In genomic region chr5:123843816-123844215, GRCm38 (mm10) we compare ENCODE assay signal across 28 mouse cellular contexts. TPM values are rescaled to one million over a fixed set of nuclear protein-coding genes. Genes with fewer than 3 reads are reported as not detected.
DNase-seq lines count a peak whose midpoint lies in the region; ATAC-seq and TF ChIP-seq lines count a peak whose summit lies in the region.
"Had no signal": no experiment of that assay in that cellular context is flagged by ENCODE, and none has a peak within 500 bp of the region (broad histone marks: within the 10 kb centered on the region; RNA-seq: fewer than 3 reads in every experiment).

No protein-coding gene starts in this region.

- H3K9ac ChIP-seq in kidney, postnatal 0 days (ENCODE audit: low read depth, low read length), result no peak overlapping the region
- H3K9ac ChIP-seq in stomach, embryonic 14.5 days (replicated peaks; ENCODE audit: low read depth, low read length), result no peak overlapping the region
- H3K9ac ChIP-seq in stomach, postnatal 0 days (ENCODE audit: low read length), result no peak overlapping the region
- H3K9ac ChIP-seq: forebrain, embryonic 15.5 days; heart, embryonic 12.5 days; hindbrain, embryonic 13.5 days; limb, embryonic 15.5 days had no signal

- ATAC-seq in kidney, postnatal 0 days (replicated peaks; ENCODE audit: low FRiP score, low read depth), result no peak
- ATAC-seq in stomach, embryonic 14.5 days (ENCODE audit: insufficient number of reproducible peaks, insufficient read depth, low FRiP score, low read depth), result no peak
- ATAC-seq in stomach, postnatal 0 days (ENCODE audit: low FRiP score, low TSS enrichment), result no peak
- ATAC-seq: forebrain, embryonic 15.5 days; inflammation-experienced regulatory T-cells, adult 6 months had no signal

- H3K4me2 ChIP-seq in kidney, postnatal 0 days (ENCODE audit: low read length), result no peak overlapping the region
- H3K4me2 ChIP-seq in stomach, embryonic 14.5 days (replicated peaks; ENCODE audit: low read depth, low read length), result no peak overlapping the region
- H3K4me2 ChIP-seq in stomach, postnatal 0 days (replicated peaks; ENCODE audit: low read depth), result no peak overlapping the region
- H3K4me2 ChIP-seq: forebrain, embryonic 15.5 days; heart, embryonic 12.5 days; hindbrain, embryonic 13.5 days; limb, embryonic 15.5 days had no signal

- no peak for TF ChIP-seq CTCF in kidney, postnatal 0 days (IDR thresholded peaks at IDR 0.05; ENCODE audit: low read depth)
- TF ChIP-seq CTCF in stomach, postnatal 0 days (IDR thresholded peaks at IDR 0.05; ENCODE audit: low read depth), result no peak
- TF ChIP-seq CTCF in thymus, adult 2 months (IDR thresholded peaks at IDR 0.05; ENCODE audit: borderline replicate concordance, control insufficient read depth, extremely low read depth, insufficient read depth, low read length, poor library complexity), result no peak

- no peaks in the 10 kb centered on the region for H3K9me3 ChIP-seq in kidney, postnatal 0 days (replicated peaks; ENCODE audit: low read length)
- no peaks in the 10 kb centered on the region for H3K9me3 ChIP-seq in stomach, embryonic 14.5 days (ENCODE audit: control insufficient read depth, low read depth, low read length)
- no peaks in the 10 kb centered on the region for H3K9me3 ChIP-seq in stomach, postnatal 0 days (ENCODE audit: control insufficient read depth, low read length)
- H3K9me3 ChIP-seq: embryonic facial prominence, embryonic 10.5 days; forebrain, embryonic 15.5 days; heart, embryonic 12.5 days; hindbrain, embryonic 13.5 days; limb, embryonic 15.5 days had no signal

- H3K4me3 ChIP-seq in kidney, postnatal 0 days (replicated peaks; ENCODE audit: low read depth, low read length), result no peak overlapping the region
- no peak overlapping the region for H3K4me3 ChIP-seq in stomach, embryonic 14.5 days (ENCODE audit: low read depth, low read length)
- H3K4me3 ChIP-seq in stomach, postnatal 0 days (ENCODE audit: low read depth, low read length), result no peak overlapping the region
- no peak overlapping the region for H3K4me3 ChIP-seq in thymus, adult 2 months (ENCODE audit: control insufficient read depth, insufficient read depth, low read length)
- H3K4me3 ChIP-seq: embryonic facial prominence, embryonic 10.5 days; forebrain, embryonic 15.5 days; heart, embryonic 12.5 days; hindbrain, embryonic 13.5 days; limb, embryonic 15.5 days had no signal

- H3K27ac ChIP-seq in kidney, postnatal 0 days, result 0 out of 2 replicates have a peak overlapping the region, but pooled peaks have one; percentile 42
- H3K27ac ChIP-seq in stomach, embryonic 14.5 days (ENCODE audit: low read length), result peak overlapping the region; percentile 30
- no peak overlapping the region for H3K27ac ChIP-seq in stomach, postnatal 0 days (replicated peaks)
- no peak overlapping the region for H3K27ac ChIP-seq in thymus, adult 2 months (ENCODE audit: control insufficient read depth, insufficient read depth, low read length)
- H3K27ac ChIP-seq: embryonic facial prominence, embryonic 10.5 days; forebrain, embryonic 15.5 days; hindbrain, embryonic 13.5 days; limb, embryonic 15.5 days had no signal

- H3K27me3 ChIP-seq in kidney, postnatal 0 days (ENCODE audit: insufficient read depth, low read length), result no peaks in the 10 kb centered on the region
- no peaks in the 10 kb centered on the region for H3K27me3 ChIP-seq in stomach, embryonic 14.5 days (ENCODE audit: control insufficient read depth, insufficient read depth, low read length)
- H3K27me3 ChIP-seq in stomach, postnatal 0 days (ENCODE audit: control insufficient read depth, insufficient read depth, low read length), result no peaks in the 10 kb centered on the region
- no peaks in the 10 kb centered on the region for H3K27me3 ChIP-seq in thymus, adult 2 months (ENCODE audit: control insufficient read depth, insufficient read depth, low read length)
- H3K27me3 ChIP-seq: forebrain, embryonic 15.5 days; heart, embryonic 12.5 days; hindbrain, embryonic 13.5 days; limb, embryonic 15.5 days had no signal

- 40% methylated on average over 4 of the region's 4 CpGs for WGBS in kidney, postnatal 0 days
- 49% methylated on average over 4 of the region's 4 CpGs for WGBS in stomach, embryonic 14.5 days
- 49% methylated on average over 4 of the region's 4 CpGs for WGBS in stomach, postnatal 0 days
- WGBS in thymus, adult 2 months, result 95% methylated on average over 4 of the region's 4 CpGs

- intact Hi-C loops in heart, postnatal 10 days (cut with DNase I), result no loop called here
- intact Hi-C loops in heart, postnatal 36 days (cut with DNase I), result no loop called here

- peak; percentile 16 to 28 for DNase-seq in heart, postnatal 10 days
- no peak for DNase-seq in heart, postnatal 36 days
- DNase-seq in kidney, postnatal 0 days (ENCODE audit: low spot score), result peak; percentile 56
- DNase-seq in kidney, postnatal 36 days, result no peak
- DNase-seq in stomach, postnatal 0 days (ENCODE audit: low spot score), result no peak
- DNase-seq in thymus, adult 2 months, result no peak
- no peak for DNase-seq in urinary bladder, postnatal 25 days (ENCODE audit: low spot score)
- DNase-seq: adrenal gland, postnatal 25 days; B cell, adult 2 months; cerebellum, adult 11-12 months; cerebellum, postnatal 10 days; gastrocnemius, postnatal 10 days; heart, adult 11 months; heart, postnatal 14 days; left cerebral cortex, postnatal 4 days; lung, postnatal 4 days; thymus, postnatal 36 days had no signal

- no peaks in the 10 kb centered on the region for H3K36me3 ChIP-seq in kidney, postnatal 0 days (ENCODE audit: insufficient read depth, low read length)
- no peaks in the 10 kb centered on the region for H3K36me3 ChIP-seq in stomach, embryonic 14.5 days (ENCODE audit: control insufficient read depth, insufficient read depth, low read length)
- H3K36me3 ChIP-seq in stomach, postnatal 0 days (ENCODE audit: control insufficient read depth, insufficient read depth, low read length), result no peaks in the 10 kb centered on the region
- no peaks in the 10 kb centered on the region for H3K36me3 ChIP-seq in thymus, adult 2 months (ENCODE audit: control insufficient read depth, insufficient read depth, low read length)
- H3K36me3 ChIP-seq: embryonic facial prominence, embryonic 10.5 days; forebrain, embryonic 15.5 days; heart, embryonic 12.5 days; hindbrain, embryonic 13.5 days; limb, embryonic 15.5 days had no signal

- no peak for TF ChIP-seq EP300 in stomach, postnatal 0 days (optimal IDR thresholded peaks at IDR 0.05)

- no peak for TF ChIP-seq POLR2A in thymus, adult 2 months (IDR thresholded peaks at IDR 0.05; ENCODE audit: control insufficient read depth, extremely low read depth, insufficient read depth, low read length, poor library complexity)

- 0 out of 2 replicates have a peak, but pooled peaks cover 3% of the 10 kb centered on the region for H3K4me1 ChIP-seq in kidney, postnatal 0 days (replicated peaks; ENCODE audit: insufficient read depth, low read length)
- H3K4me1 ChIP-seq in stomach, embryonic 14.5 days (ENCODE audit: control insufficient read depth, insufficient read depth, low read length), result peaks cover 4% of the 10 kb centered on the region; the same call in 1 of the 2 replicates
- H3K4me1 ChIP-seq in stomach, postnatal 0 days (replicated peaks; ENCODE audit: control insufficient read depth, insufficient read depth), result peaks cover 2% of the 10 kb centered on the region; the same call in 1 of the 2 replicates
- peaks cover 4% of the 10 kb centered on the region; the same call in 1 of the 2 replicates for H3K4me1 ChIP-seq in thymus, adult 2 months (replicated peaks; ENCODE audit: control insufficient read depth, insufficient read depth, low read length)
- H3K4me1 ChIP-seq: embryonic facial prominence, embryonic 10.5 days; hindbrain, embryonic 13.5 days had no signal

RNA-seq across cellular contexts. Expression of gene Hcar2, which starts 21.5 kb away (rescaled TPM):
- total RNA-seq in heart, postnatal 10 days (2021), result under 1 TPM in 1 of 2 experiments, not detected in 1; 0.17 TPM
- under 1 TPM in 1 of 2 experiments, not detected in 1; 0.31 TPM for total RNA-seq in heart, postnatal 36 days (2021)
- polyA plus RNA-seq in kidney, postnatal 0 days (2015; fragmentation: Nextera tagmentation; extraction: Ambion mirVana), result 0.15 TPM in 1 of 2 replicates, not detected in the other
- 1.6 and 2.1 TPM in 2 replicates for polyA plus RNA-seq in stomach, embryonic 14.5 days (2014; fragmentation: Nextera tagmentation; extraction: Ambion mirVana)
- polyA plus RNA-seq in stomach, postnatal 0 days (2015; fragmentation: Nextera tagmentation; extraction: Ambion mirVana), result 24.0 and 26.8 TPM in 2 replicates
- polyA plus RNA-seq in thymus, adult 2 months (2012; rRNA removed), result 2.7 and 3.0 TPM in 2 replicates
- total RNA-seq: layer of hippocampus, postnatal 10 days; left cerebral cortex, postnatal 4 days; megakaryocyte-erythroid progenitor cell, adult 5-6 weeks; MEL had no signal
- polyA plus RNA-seq: embryonic facial prominence, embryonic 10.5 days; forebrain, embryonic 15.5 days; heart, embryonic 12.5 days; hindbrain, embryonic 13.5 days had no signal

RNA-seq across cellular contexts. Expression of gene Hcar1, which starts 36.0 kb away (rescaled TPM):
- total RNA-seq in heart, postnatal 10 days (2021), result under 1 TPM; 0.69 to 0.77 TPM
- total RNA-seq in heart, postnatal 36 days (2021), result under 1 TPM; 0.54 to 0.69 TPM
- polyA plus RNA-seq in kidney, postnatal 0 days (2015; fragmentation: Nextera tagmentation; extraction: Ambion mirVana), result 3.3 and 3.6 TPM in 2 replicates
- 1.6 and 2.3 TPM in 2 replicates for polyA plus RNA-seq in stomach, embryonic 14.5 days (2014; fragmentation: Nextera tagmentation; extraction: Ambion mirVana)
- polyA plus RNA-seq in stomach, postnatal 0 days (2015; fragmentation: Nextera tagmentation; extraction: Ambion mirVana), result 4.9 and 6.0 TPM in 2 replicates
- 3.1 and 4.7 TPM in 2 replicates for polyA plus RNA-seq in thymus, adult 2 months (2012; rRNA removed)
- total RNA-seq: megakaryocyte-erythroid progenitor cell, adult 5-6 weeks; MEL; neutrophil, adult 5-6 weeks had no signal
- polyA plus RNA-seq: inflammation-experienced regulatory T-cells, adult 6 months had no signal

Comparison
In these comparisons a context has a peak if more than half of its experiments do, and no peak if none do; other contexts are left out.
1. DNase-seq: peak in heart, postnatal 10 days (2 of 2) and kidney, postnatal 0 days (single experiment); none in heart, postnatal 36 days (0 of 2), kidney, postnatal 36 days (0 of 2), stomach, postnatal 0 days (single experiment), thymus, adult 2 months (single experiment) and urinary bladder, postnatal 25 days (single experiment).
2. H3K27ac ChIP-seq: peak in kidney, postnatal 0 days (single experiment) and stomach, embryonic 14.5 days (single experiment); none in stomach, postnatal 0 days (single experiment) and thymus, adult 2 months (single experiment).